Mouse (Mus musculus) limb, embryonic 14.5 days (tissue): Measurements from ENCODE around the gene Klhdc9. TPM values are rescaled to one million over a fixed set of nuclear protein-coding genes. Genes with fewer than 3 reads are reported as not detected.

Experiments
- ATAC-seq: fragments of 200-750 bp; cut with Nextera tagmentation; 2 replicates; pipeline ENCODE4 v1.8.0; 2017; ENCODE audit warnings: low read depth, moderate number of reproducible peaks, moderate TSS enrichment; ENCODE audit not compliant: low FRiP score
- DNase-seq: peaks from one replicate; pipeline ENCODE4 v3.0.0-alpha.2; 2015; ENCODE audit warnings: low spot score
- H3K27ac ChIP-seq: fragments of 300-500 bp; sonication (generic); replicated peaks from 2 replicates; pipeline ENCODE4 v1.5.1; 2014; ENCODE audit warnings: low read depth, mild to moderate bottlenecking, low read length, moderate library complexity, mixed read lengths
- H3K27me3 ChIP-seq: fragments of 300-500 bp; sonication (generic); 2 replicates; pipeline ENCODE4 v1.6.1; 2014; ENCODE audit warnings: low read length, mixed read lengths; ENCODE audit not compliant: control insufficient read depth, insufficient read depth
- H3K36me3 ChIP-seq: fragments of 300-500 bp; sonication (generic); 2 replicates; pipeline ENCODE4 v1.6.1; 2014; ENCODE audit warnings: mild to moderate bottlenecking, low read length, moderate library complexity, mixed read lengths; ENCODE audit not compliant: control insufficient read depth, insufficient read depth
- H3K4me1 ChIP-seq: fragments of 300-500 bp; sonication (generic); 2 replicates; pipeline ENCODE4 v1.6.1; 2014; ENCODE audit warnings: antibody characterized with exemption, low read length, mixed read lengths; ENCODE audit not compliant: control insufficient read depth, insufficient read depth
- H3K4me2 ChIP-seq: fragments of 300-500 bp; sonication (generic); replicated peaks from 2 replicates; pipeline ENCODE4 v1.6.1; 2014; ENCODE audit warnings: low read depth, mild to moderate bottlenecking, low read length, moderate library complexity; ENCODE audit not compliant: severe bottlenecking
- H3K4me3 ChIP-seq: fragments of 300-500 bp; sonication (generic); replicated peaks from 2 replicates; pipeline ENCODE4 v1.5.1; 2014; ENCODE audit warnings: low read length
- H3K9ac ChIP-seq: fragments of 300-500 bp; sonication (generic); 2 replicates; pipeline ENCODE4 v1.6.1; 2014; ENCODE audit warnings: mild to moderate bottlenecking, low read depth, low read length, moderate library complexity; ENCODE audit not compliant: severe bottlenecking
- H3K9me3 ChIP-seq: fragments of 300-500 bp; sonication (generic); 2 replicates; pipeline ENCODE4 v1.6.1; 2016; ENCODE audit warnings: low read length; ENCODE audit not compliant: control insufficient read depth
- POLR2A ChIP-seq: fragments of 200-500 bp; IDR thresholded peaks from 2 replicates; pipeline ENCODE4 v1.8.0; 2012; ENCODE audit warnings: inconsistent platforms, mild to moderate bottlenecking, moderate library complexity, borderline replicate concordance; ENCODE audit not compliant: insufficient read depth, insufficient read length; ENCODE audit errors: extremely low read depth
- WGBS: fragments of 180-500 bp; shearing (Covaris S2); extraction: QIAGEN DNeasy Blood & Tissue Kit; methylation state at CpG from one replicate; pipeline ENCODE4 v1.1.7; 2014; 5-methylcytosine and 5-hydroxymethylcytosine counted together
- polyA plus RNA-seq, 2 experiments: library from polyadenylated mRNA; depleted of rRNA in 1 of 2; stranded (reverse) in 1 of 2; unstranded in 1 of 2; fragments of >200 nt; fragmentation: Nextera tagmentation in 1 of 2; extraction: Ambion mirVana in 1 of 2; gene quantifications; 2 replicates each; pipeline versions ENCODE4 v1.2.1 to v1.2.3; 2012 to 2014

Klhdc9 gene
- polyA plus RNA-seq, 2 experiments: 1.1 TPM

DNA sequence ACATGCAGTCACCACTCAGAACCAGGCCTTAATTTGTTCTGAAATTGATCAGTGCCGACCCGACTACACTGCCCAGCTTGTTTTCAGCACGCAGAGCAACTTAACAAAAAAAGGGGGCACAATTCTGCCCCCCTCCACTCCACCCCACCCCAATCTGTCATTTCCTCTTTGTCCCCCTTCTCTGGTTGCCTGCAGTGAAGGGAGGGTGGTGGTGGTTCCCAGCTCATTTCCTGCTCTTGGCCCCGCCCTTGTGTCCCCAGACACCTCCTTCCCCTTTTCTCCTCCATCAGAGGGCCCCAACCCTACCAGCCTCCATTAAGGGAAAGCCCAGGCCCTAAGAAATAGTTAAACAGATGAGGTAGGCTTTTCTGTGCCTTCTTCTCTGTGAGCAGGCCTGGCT, 29.5 kb upstream of the Klhdc9 start:
- Histone ChIP-seq H3K4me3 (no peak overlapping the region), H3K27ac (no peak overlapping the region), H3K9ac (no peak overlapping the region), H3K27me3 (no peaks in the 10 kb centered on the region), H3K4me1 (no peaks in the 10 kb centered on the region), H3K4me2 (no peak overlapping the region), H3K9me3 (no peaks in the 10 kb centered on the region), H3K36me3 (no peaks in the 10 kb centered on the region)
- no peak for TF ChIP-seq POLR2A
- no peak for ATAC-seq
- WGBS: 83% methylated on average over 4 of the region's 4 CpGs
- no peak for DNase-seq

DNA sequence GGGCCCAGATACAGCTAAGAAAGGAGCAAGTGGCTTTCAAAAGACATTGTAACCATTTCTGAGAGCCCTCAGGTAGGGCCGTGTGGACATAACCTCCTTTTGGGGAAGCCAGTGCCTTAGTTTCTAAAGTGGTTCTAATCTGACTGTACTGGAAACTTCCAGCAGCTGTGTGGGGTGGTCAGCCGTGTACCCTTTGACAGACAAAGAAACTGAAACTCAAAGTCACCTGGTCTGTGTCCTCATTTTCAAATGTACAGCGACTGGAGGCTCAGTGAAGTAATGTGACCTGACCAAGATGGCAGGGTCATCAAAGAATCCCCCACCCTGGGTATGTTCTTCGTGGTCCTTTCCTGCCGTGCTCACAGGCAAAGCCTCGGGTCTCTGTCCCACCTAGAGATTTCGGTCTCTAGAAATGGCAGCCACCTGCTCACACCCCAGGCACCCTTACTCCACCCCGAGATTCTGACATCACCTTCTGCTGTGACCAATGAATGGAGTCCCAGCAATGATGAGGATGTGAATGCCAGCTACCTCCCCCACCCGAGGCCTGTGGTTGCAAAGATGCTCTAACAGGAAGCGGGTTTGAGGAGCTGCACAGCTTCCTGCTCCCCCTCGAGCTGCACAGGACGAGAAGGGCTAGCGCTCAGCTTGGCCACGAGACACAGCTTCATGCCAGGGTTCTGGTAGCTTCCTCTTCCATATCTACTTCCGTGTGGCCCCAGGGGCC, 27.9 kb upstream of the Klhdc9 start, which contains the start of gene Arhgap30:
Arhgap30 (plus strand) TSS at position 579 of the 727 bp plus-strand sequence.
- ATAC-seq: no peak
- WGBS: 83% methylated on average over 15 of the region's 15 CpGs
- H3K9me3 ChIP-seq: no peaks in the 10 kb centered on the region
- H3K27me3 ChIP-seq: no peaks in the 10 kb centered on the region
- no peak within 1 kb of the TSS for H3K9ac ChIP-seq
- H3K4me2 ChIP-seq: no peak within 1 kb of the TSS
- H3K27ac ChIP-seq: no peak within 1 kb of the TSS
- H3K36me3 ChIP-seq: no peaks in the 10 kb centered on the region
- no peak within 1 kb of the TSS for H3K4me3 ChIP-seq
- no peak for TF ChIP-seq POLR2A
- H3K4me1 ChIP-seq: no peaks in the 10 kb centered on the region
- no peak for DNase-seq

GRCm38 (mm10) chr1:171387099-171387498, 26.5 kb upstream of the Klhdc9 start:
- Histone ChIP-seq H3K4me1 (no peaks in the 10 kb centered on the region), H3K9ac (no peak overlapping the region), H3K27ac (no peak overlapping the region), H3K36me3 (no peaks in the 10 kb centered on the region), H3K27me3 (no peaks in the 10 kb centered on the region), H3K9me3 (no peaks in the 10 kb centered on the region), H3K4me3 (no peak overlapping the region), H3K4me2 (0 out of 2 replicates have a peak overlapping the region, but pooled peaks have one; percentile 3)
- ATAC-seq (peak; percentile 50), DNase-seq (no peak)
- TF ChIP-seq POLR2A: no peak
- WGBS: 18% methylated on average over 6 of the region's 6 CpGs

GRCm38 (mm10) chr1:171385171-171385570, 24.6 kb upstream of the Klhdc9 start:
- Histone ChIP-seq H3K4me3 (no peak overlapping the region), H3K9ac (no peak overlapping the region), H3K36me3 (no peaks in the 10 kb centered on the region), H3K27ac (no peak overlapping the region), H3K4me2 (no peak overlapping the region), H3K9me3 (no peaks in the 10 kb centered on the region), H3K4me1 (no peaks in the 10 kb centered on the region), H3K27me3 (peaks cover 9% of the 10 kb centered on the region)
- WGBS: 76% methylated on average over 9 of the region's 9 CpGs
- no peak for ATAC-seq
- no peak for TF ChIP-seq POLR2A
- DNase-seq: no peak

- no peak for ATAC-seq
Observed at GRCm38 (mm10) chr1:171384361-171384760, 23.8 kb upstream of the Klhdc9 start.

More at GRCm38 (mm10) chr1:171384361-171384760, 23.8 kb upstream of the Klhdc9 start:
- 64% methylated on average over 9 of the region's 9 CpGs for WGBS
- H3K27me3 ChIP-seq: peaks cover 17% of the 10 kb centered on the region
- peaks cover 3% of the 10 kb centered on the region; the same call in 1 of the 2 replicates for H3K4me1 ChIP-seq
- TF ChIP-seq POLR2A: no peak
- no peaks in the 10 kb centered on the region for H3K9me3 ChIP-seq
- H3K27ac ChIP-seq: no peak overlapping the region
- no peak overlapping the region for H3K9ac ChIP-seq
- no peaks in the 10 kb centered on the region for H3K36me3 ChIP-seq
- no peak overlapping the region for H3K4me2 ChIP-seq
- no peak overlapping the region for H3K4me3 ChIP-seq
- DNase-seq: no peak
